Mouse (Mus musculus): Measurements from ENCODE around the gene Uggt1. TPM values are rescaled to one million over a fixed set of nuclear protein-coding genes. Genes with fewer than 3 reads are reported as not detected.

The Uggt1 gene
- polyA plus RNA-seq, 1 experiment = 0.18 TPM

- peaks cover 41% of the 10 kb centered on the region for H3K4me1 ChIP-seq (ENCODE audit: control insufficient read depth)
- H3K27me3 ChIP-seq (ENCODE audit: control insufficient read depth) = peaks cover 5% of the 10 kb centered on the region
- no peaks in the 10 kb centered on the region for H3K36me3 ChIP-seq (ENCODE audit: control insufficient read depth)
- H3K9me3 ChIP-seq (ENCODE audit: control insufficient read depth, low read length) = no peaks in the 10 kb centered on the region
- H3K4me3 ChIP-seq (replicated peaks) = no peak overlapping the region
- TF ChIP-seq TAL1 (IDR thresholded peaks at IDR 0.05; ENCODE audit: low read length) (no peak), GATA1 (IDR thresholded peaks at IDR 0.05; ENCODE audit: low read length) (no peak)
Observed at GRCm38 (mm10) chr1:36273288-36273687, 28.8 kb upstream of the Uggt1 start.

- Histone ChIP-seq H3K4me3 (replicated peaks) (no peak overlapping the region), H3K4me1 (ENCODE audit: control insufficient read depth) (peaks cover 41% of the 10 kb centered on the region), H3K9me3 (ENCODE audit: control insufficient read depth, low read length) (no peaks in the 10 kb centered on the region), H3K27me3 (ENCODE audit: control insufficient read depth) (peaks cover 5% of the 10 kb centered on the region), H3K36me3 (ENCODE audit: control insufficient read depth) (no peaks in the 10 kb centered on the region)
- TF ChIP-seq TAL1 (IDR thresholded peaks at IDR 0.05; ENCODE audit: low read length) (no peak), GATA1 (IDR thresholded peaks at IDR 0.05; ENCODE audit: low read length) (no peak)
Observed at GRCm38 (mm10) chr1:36272546-36272945, 28.0 kb upstream of the Uggt1 start.

GRCm38 (mm10) chr1:36271516-36272230, 27.2 kb upstream of the Uggt1 start:
- Histone ChIP-seq H3K4me3 (replicated peaks) (no peak overlapping the region), H3K36me3 (ENCODE audit: control insufficient read depth) (no peaks in the 10 kb centered on the region), H3K9me3 (ENCODE audit: control insufficient read depth, low read length) (no peaks in the 10 kb centered on the region), H3K4me1 (ENCODE audit: control insufficient read depth) (peaks cover 41% of the 10 kb centered on the region), H3K27me3 (ENCODE audit: control insufficient read depth) (peaks cover 5% of the 10 kb centered on the region)
- TF ChIP-seq TAL1 (IDR thresholded peaks at IDR 0.05; ENCODE audit: low read length) (no peak), GATA1 (IDR thresholded peaks at IDR 0.05; ENCODE audit: low read length) (no peak)

- H3K9me3 ChIP-seq (ENCODE audit: control insufficient read depth, low read length) = no peaks in the 10 kb centered on the region
- TF ChIP-seq TAL1 (IDR thresholded peaks at IDR 0.05; ENCODE audit: low read length) = no peak
- no peak for TF ChIP-seq GATA1 (IDR thresholded peaks at IDR 0.05; ENCODE audit: low read length)
- H3K4me3 ChIP-seq (replicated peaks) = no peak overlapping the region
- H3K4me1 ChIP-seq (ENCODE audit: control insufficient read depth) = peaks cover 31% of the 10 kb centered on the region
- H3K36me3 ChIP-seq (ENCODE audit: control insufficient read depth) = no peaks in the 10 kb centered on the region
- H3K27me3 ChIP-seq (ENCODE audit: control insufficient read depth) = peaks cover 7% of the 10 kb centered on the region
Observed at GRCm38 (mm10) chr1:36270666-36271065, 26.1 kb upstream of the Uggt1 start.

GRCm38 (mm10) chr1:36269121-36269795, 24.7 kb upstream of the Uggt1 start:
- no peak overlapping the region for H3K4me3 ChIP-seq (replicated peaks)
- H3K4me1 ChIP-seq (ENCODE audit: control insufficient read depth) = peaks cover 26% of the 10 kb centered on the region
- no peaks in the 10 kb centered on the region for H3K9me3 ChIP-seq (ENCODE audit: control insufficient read depth, low read length)
- H3K27me3 ChIP-seq (ENCODE audit: control insufficient read depth) = peaks cover 7% of the 10 kb centered on the region
- TF ChIP-seq TAL1 (IDR thresholded peaks at IDR 0.05; ENCODE audit: low read length) (no peak; the same call in 2 of the 3 replicates), GATA1 (IDR thresholded peaks at IDR 0.05; ENCODE audit: low read length) (no peak)
- H3K36me3 ChIP-seq (ENCODE audit: control insufficient read depth) = no peaks in the 10 kb centered on the region

- Histone ChIP-seq H3K4me1 (ENCODE audit: control insufficient read depth) (peaks cover 18% of the 10 kb centered on the region), H3K9me3 (ENCODE audit: control insufficient read depth, low read length) (no peaks in the 10 kb centered on the region), H3K27me3 (ENCODE audit: control insufficient read depth) (peaks cover 7% of the 10 kb centered on the region), H3K4me3 (replicated peaks) (no peak overlapping the region), H3K36me3 (ENCODE audit: control insufficient read depth) (no peaks in the 10 kb centered on the region)
- TF ChIP-seq GATA1 (IDR thresholded peaks at IDR 0.05; ENCODE audit: low read length) (no peak), TAL1 (IDR thresholded peaks at IDR 0.05; ENCODE audit: low read length) (no peak)
Observed at GRCm38 (mm10) chr1:36267595-36267994, 23.1 kb upstream of the Uggt1 start.

DNA sequence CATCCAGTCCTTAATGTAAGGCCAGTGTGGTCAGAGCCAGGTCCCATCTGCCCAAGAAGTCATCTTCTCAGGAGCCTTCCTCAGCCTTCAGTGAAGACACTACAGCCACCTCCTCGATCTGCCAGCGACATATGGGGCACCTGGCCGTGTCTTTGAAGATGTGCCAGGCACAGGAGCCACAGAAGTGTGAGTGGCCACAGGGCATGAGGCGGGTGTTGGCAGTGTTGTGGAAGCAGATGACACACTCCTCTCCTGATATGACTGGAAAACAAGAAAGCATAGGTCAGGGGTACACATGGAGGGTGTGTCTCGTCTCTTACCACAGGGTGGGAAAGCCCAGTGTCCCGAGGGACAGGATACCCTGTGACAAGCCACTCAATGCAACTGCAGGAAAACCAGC, 21.8 kb upstream of the Uggt1 start:
- TF ChIP-seq GATA1 (IDR thresholded peaks at IDR 0.05; ENCODE audit: low read length) (no peak), TAL1 (IDR thresholded peaks at IDR 0.05; ENCODE audit: low read length) (no peak)
- no peaks in the 10 kb centered on the region for H3K9me3 ChIP-seq (ENCODE audit: control insufficient read depth, low read length)
- H3K4me3 ChIP-seq (replicated peaks) = no peak overlapping the region
- H3K27me3 ChIP-seq (ENCODE audit: control insufficient read depth) = peaks cover 7% of the 10 kb centered on the region
- H3K4me1 ChIP-seq (ENCODE audit: control insufficient read depth) = peaks cover 14% of the 10 kb centered on the region
- no peaks in the 10 kb centered on the region for H3K36me3 ChIP-seq (ENCODE audit: control insufficient read depth)

- H3K4me3 ChIP-seq (replicated peaks) = no peak overlapping the region
- TF ChIP-seq GATA1 (IDR thresholded peaks at IDR 0.05; ENCODE audit: low read length) = no peak
- no peak for TF ChIP-seq TAL1 (IDR thresholded peaks at IDR 0.05; ENCODE audit: low read length)
- H3K27me3 ChIP-seq (ENCODE audit: control insufficient read depth) = 0 out of 2 replicates have a peak, but pooled peaks cover 2% of the 10 kb centered on the region
- H3K9me3 ChIP-seq (ENCODE audit: control insufficient read depth, low read length) = no peaks in the 10 kb centered on the region
- peaks cover 12% of the 10 kb centered on the region for H3K4me1 ChIP-seq (ENCODE audit: control insufficient read depth)
- H3K36me3 ChIP-seq (ENCODE audit: control insufficient read depth) = no peaks in the 10 kb centered on the region
Observed at GRCm38 (mm10) chr1:36263833-36264488, 19.4 kb upstream of the Uggt1 start.
